Mouse (Mus musculus) C2C12 (cell line): Measurements from ENCODE around the gene Cdk2ap2. TPM values are rescaled to one million over a fixed set of nuclear protein-coding genes. Genes with fewer than 3 reads are reported as not detected.
"Not testable (repeated sequence)": the region's sequence is repeated elsewhere in the genome, so short reads cannot be mapped to it uniquely, and the experiment has no call there.

Experiments used
- H3K27me3 ChIP-seq: one replicate; pipeline ENCODE4 v1.6.1; 2011; ENCODE audit not compliant: control insufficient read depth, insufficient read depth, insufficient read length
- H3K36me3 ChIP-seq: one replicate; pipeline ENCODE4 v1.6.1; 2011; ENCODE audit not compliant: control insufficient read depth, insufficient read depth
- H3K4me3 ChIP-seq: one replicate; pipeline ENCODE4 v1.5.1; 2011; ENCODE audit warnings: mild to moderate bottlenecking, control low read depth; ENCODE audit not compliant: poor library complexity, insufficient read depth, severe bottlenecking
- H3K79me2 ChIP-seq: one replicate; pipeline ENCODE4 v1.6.1; 2011; ENCODE audit not compliant: control insufficient read depth, insufficient read depth
- H3K79me3 ChIP-seq: one replicate; pipeline ENCODE4 v1.6.1; 2011; ENCODE audit warnings: low read depth, control low read depth
- H3ac ChIP-seq: one replicate; pipeline ENCODE3; 2011; ENCODE audit warnings: low read depth; ENCODE audit not compliant: control insufficient read depth, insufficient read length
- CEBPB ChIP-seq: IDR thresholded peaks from one replicate; pipeline ENCODE4 v1.6.1; 2011; ENCODE audit warnings: low read depth, mild to moderate bottlenecking, control low read depth, moderate library complexity
- CTCF ChIP-seq: IDR thresholded peaks from one replicate; pipeline ENCODE4 v1.5.1; 2011; ENCODE audit not compliant: control insufficient read depth, insufficient read depth, insufficient read length
- FOSL1 ChIP-seq: IDR thresholded peaks from one replicate; pipeline ENCODE4 v1.8.0; 2011; ENCODE audit warnings: mild to moderate bottlenecking, low read length; ENCODE audit not compliant: poor library complexity, insufficient read depth, severe bottlenecking
- MAX ChIP-seq: IDR thresholded peaks from one replicate; pipeline ENCODE4 v1.6.1; 2011; ENCODE audit warnings: mild to moderate bottlenecking, control low read depth
- MYOD1 ChIP-seq: IDR thresholded peaks from one replicate; pipeline ENCODE4 v1.6.1; 2011; ENCODE audit warnings: low read depth; ENCODE audit not compliant: control insufficient read depth, insufficient read length
- MYOG ChIP-seq: IDR thresholded peaks from one replicate; pipeline ENCODE4 v1.6.1; 2011; ENCODE audit not compliant: control insufficient read depth, insufficient read length; ENCODE audit errors: extremely low read depth
- USF1 ChIP-seq: IDR thresholded peaks from one replicate; pipeline ENCODE4 v1.6.1; 2011; ENCODE audit warnings: low read depth, mild to moderate bottlenecking, control low read depth, moderate library complexity
- polyA plus RNA-seq: library from polyadenylated mRNA; unstranded; fragments of >200 nt; fragmentation: generic; extraction: Trizol; gene quantifications from one replicate; pipeline ENCODE4 v1.2.1, GENCODE M21; 2012; ENCODE audit warnings: missing spikeins

The Cdk2ap2 gene
- polyA plus RNA-seq, 1 experiment = 134 TPM

GRCm38 (mm10) chr19:4122411-4123370 lies 25.7 kb downstream of the Cdk2ap2 start:
- Histone ChIP-seq H3K27me3 (no peaks in the 10 kb centered on the region), H3K79me2 (peaks cover 50% of the 10 kb centered on the region), H3K79me3 (peaks cover 15% of the 10 kb centered on the region), H3K4me3 (no peak overlapping the region), H3K36me3 (peaks cover 5% of the 10 kb centered on the region), H3ac (no peak overlapping the region)
- TF ChIP-seq USF1 = no peak
- no peak for TF ChIP-seq MAX
- no peak for TF ChIP-seq CTCF
- no peak for TF ChIP-seq MYOG
- TF ChIP-seq CEBPB = no peak
- TF ChIP-seq MYOD1 = no peak
- no peak for TF ChIP-seq FOSL1

GRCm38 (mm10) chr19:4124432-4124831 lies 27.4 kb downstream of the Cdk2ap2 start:
- peaks cover 35% of the 10 kb centered on the region for H3K79me2 ChIP-seq
- H3K36me3 ChIP-seq = peaks cover 10% of the 10 kb centered on the region
- no peak overlapping the region for H3ac ChIP-seq
- H3K4me3 ChIP-seq = no peak overlapping the region
- H3K27me3 ChIP-seq = no peaks in the 10 kb centered on the region
- peaks cover 16% of the 10 kb centered on the region for H3K79me3 ChIP-seq
- no peak for TF ChIP-seq FOSL1

GRCm38 (mm10) chr19:4125268-4125667 lies 28.3 kb downstream of the Cdk2ap2 start:
- Histone ChIP-seq H3K79me3 (peaks cover 12% of the 10 kb centered on the region), H3K79me2 (peaks cover 27% of the 10 kb centered on the region), H3K36me3 (peaks cover 10% of the 10 kb centered on the region), H3ac (peak overlapping the region; percentile 60)
- H3K27me3 ChIP-seq, H3K4me3 ChIP-seq: not testable (repeated sequence)

GRCm38 (mm10) chr19:4125741-4126696 lies 29.0 kb downstream of the Cdk2ap2 start, which contains the start of gene Aip:
Gene Aip, minus strand, starts transcription at chr19:4125858.
- H3K79me2 ChIP-seq = peaks cover 20% of the 10 kb centered on the region
- TF ChIP-seq USF1 (peak; percentile 97), FOSL1 (no peak), CTCF (peak; percentile 74)
- H3K36me3 ChIP-seq = peaks cover 10% of the 10 kb centered on the region
- H3K27me3 ChIP-seq = no peaks in the 10 kb centered on the region
- peak within 1 kb of the TSS; percentile 83 for H3ac ChIP-seq
- peak within 1 kb of the TSS; percentile 87 for H3K4me3 ChIP-seq
- peaks cover 6% of the 10 kb centered on the region for H3K79me3 ChIP-seq

GRCm38 (mm10) chr19:4126759-4127495 lies 29.9 kb downstream of the Cdk2ap2 start:
- no peak for TF ChIP-seq USF1
- no peak for TF ChIP-seq CEBPB
- TF ChIP-seq MAX = no peak
- TF ChIP-seq CTCF = no peak
- no peak for TF ChIP-seq FOSL1
- TF ChIP-seq MYOD1 = no peak
- no peak for TF ChIP-seq MYOG
- H3ac ChIP-seq = peak overlapping the region; percentile 83
- H3K27me3 ChIP-seq = no peaks in the 10 kb centered on the region
- H3K79me3 ChIP-seq = peaks cover 6% of the 10 kb centered on the region
- peaks cover 18% of the 10 kb centered on the region for H3K79me2 ChIP-seq
- H3K36me3 ChIP-seq = peaks cover 10% of the 10 kb centered on the region
- peak overlapping the region; percentile 87 for H3K4me3 ChIP-seq
